Mouse (Mus musculus) G1E (cell line): Measurements from ENCODE around the gene Tmem230. TPM values are rescaled to one million over a fixed set of nuclear protein-coding genes. Genes with fewer than 3 reads are reported as not detected.
"Not testable (repeated sequence)": the region's sequence is repeated elsewhere in the genome, so short reads cannot be mapped to it uniquely, and the experiment has no call there.

ENCODE experiments used
- ATAC-seq: 2 replicates; pipeline ENCODE4 v1.8.0; 2016; ENCODE audit warnings: mild to moderate bottlenecking; ENCODE audit not compliant: insufficient number of reproducible peaks, poor library complexity, low FRiP score, severe bottlenecking; ENCODE audit errors: extremely low read depth
- DNase-seq: peaks from one replicate; pipeline ENCODE4 v3.0.0; 2012; ENCODE audit warnings: low spot score
- H3K27me3 ChIP-seq: 2 replicates; pipeline ENCODE4 v1.6.1; 2012; ENCODE audit warnings: mild to moderate bottlenecking, low read length, inconsistent platforms; ENCODE audit not compliant: insufficient read depth
- H3K36me3 ChIP-seq: replicated peaks from 2 replicates; pipeline ENCODE3; 2012; ENCODE audit warnings: mild to moderate bottlenecking, inconsistent platforms
- H3K4me1 ChIP-seq: 2 replicates; pipeline ENCODE4 v1.6.1; 2012; ENCODE audit warnings: low read depth, low read length, inconsistent platforms, mixed read lengths; ENCODE audit not compliant: insufficient read depth
- H3K4me3 ChIP-seq: 2 replicates; pipeline ENCODE4 v1.5.1; 2012; ENCODE audit warnings: low read depth, mild to moderate bottlenecking, inconsistent platforms, low read length, moderate library complexity, mixed read lengths
- H3K9me3 ChIP-seq: replicated peaks from 2 replicates; pipeline ENCODE4 v1.6.1; 2012; ENCODE audit warnings: inconsistent platforms
- CTCF ChIP-seq: IDR thresholded peaks from 2 replicates; pipeline ENCODE4 v1.5.1; 2012; ENCODE audit warnings: low read depth, low read length, inconsistent platforms, mixed read lengths
- GATA1 ChIP-seq: IDR thresholded peaks from 2 replicates; pipeline ENCODE4 v1.6.1; 2012; ENCODE audit warnings: borderline replicate concordance, low read length, inconsistent platforms, mixed read lengths
- GATA2 ChIP-seq: IDR thresholded peaks from 2 replicates; pipeline ENCODE4 v1.6.1; 2012; ENCODE audit warnings: low read depth, low read length, inconsistent platforms, borderline replicate concordance
- POLR2AphosphoS5 ChIP-seq: IDR thresholded peaks from 2 replicates; pipeline ENCODE4 v1.6.1; 2012; ENCODE audit warnings: low read depth, low read length, inconsistent platforms; ENCODE audit not compliant: insufficient replicate concordance
- TAL1 ChIP-seq: conservative IDR thresholded peaks from 2 replicates; pipeline ENCODE4 v1.6.1; 2012; ENCODE audit warnings: low read depth, low read length, inconsistent platforms, mixed read lengths
- polyA plus RNA-seq: library from polyadenylated mRNA; stranded (reverse); fragments of >175 nt; gene quantifications from 2 replicates; pipeline ENCODE4 v1.2.3, GENCODE M21; 2012
- total RNA-seq, 2 experiments: library from RNA; stranded (forward) in 1 of 2; stranded (reverse) in 1 of 2; fragments of 200-1000 nt in 1 of 2; fragments of >200 nt in 1 of 2; fragmentation: Nextera tagmentation in 1 of 2; gene quantifications; 2 replicates each; pipeline ENCODE4 v1.2.3; 2014 to 2017

Gene Tmem230
- total and polyA plus RNA-seq, 3 experiments: 37.1 to 113 (median 41.6) TPM

DNA sequence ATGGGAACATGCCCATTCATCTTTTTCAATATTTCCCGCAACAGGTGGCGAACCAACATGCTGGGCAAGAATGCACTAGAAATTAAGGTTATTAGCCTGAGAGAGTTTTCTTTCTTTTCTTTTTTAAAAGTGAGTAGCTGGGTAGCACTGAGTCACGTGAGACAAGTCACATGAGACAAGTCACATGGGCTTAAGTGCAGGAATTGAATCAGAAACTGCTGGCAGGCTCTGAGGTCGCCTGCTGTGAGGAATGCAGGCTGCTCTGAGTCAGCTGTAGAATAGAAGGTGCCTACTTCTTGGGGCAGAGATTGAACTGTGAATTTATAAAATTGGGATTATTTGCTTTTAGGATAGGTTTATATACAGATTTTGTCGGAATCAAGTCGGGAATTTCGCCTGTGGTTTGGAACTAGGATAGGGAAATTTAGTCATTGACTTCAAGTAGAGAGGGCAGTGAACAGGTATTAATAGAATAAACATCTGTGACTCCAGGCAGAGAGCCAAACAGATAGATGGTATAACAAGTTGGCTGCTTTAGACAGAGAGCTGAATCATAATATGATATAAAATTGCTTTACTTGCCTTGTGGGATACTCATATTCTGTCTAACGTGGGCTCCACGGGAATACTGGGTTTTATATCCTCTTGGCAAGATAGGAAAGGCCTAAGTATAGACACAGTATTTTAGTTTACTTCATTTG, 38.9 kb upstream of the Tmem230 start:
- DNase-seq (no peak), ATAC-seq (no peak)
- Histone ChIP-seq H3K9me3 (0 out of 2 replicates have a peak, but pooled peaks cover 2% of the 10 kb centered on the region), H3K27me3 (no peaks in the 10 kb centered on the region), H3K4me1 (peaks cover 21% of the 10 kb centered on the region), H3K36me3 (peaks cover 52% of the 10 kb centered on the region), H3K4me3 (no peak overlapping the region)
- TF ChIP-seq GATA2 (no peak), POLR2AphosphoS5 (no peak), GATA1 (no peak), CTCF (no peak), TAL1 (no peak)

GRCm38 (mm10) chr2:132285722-132286121, 38.1 kb upstream of the Tmem230 start:
- peaks cover 13% of the 10 kb centered on the region for H3K4me1 ChIP-seq
- H3K9me3 ChIP-seq, ATAC-seq, DNase-seq, H3K27me3 ChIP-seq, H3K4me3 ChIP-seq: not testable (repeated sequence)
- peaks cover 50% of the 10 kb centered on the region for H3K36me3 ChIP-seq

- DNase-seq (no peak), ATAC-seq (no peak)
- Histone ChIP-seq H3K36me3 (peaks cover 56% of the 10 kb centered on the region), H3K9me3 (0 out of 2 replicates have a peak, but pooled peaks cover 2% of the 10 kb centered on the region), H3K27me3 (no peaks in the 10 kb centered on the region), H3K4me1 (peaks cover 7% of the 10 kb centered on the region), H3K4me3 (no peak overlapping the region)
- no peak for TF ChIP-seq POLR2AphosphoS5
- TF ChIP-seq TAL1: no peak
- TF ChIP-seq GATA1: no peak
- no peak for TF ChIP-seq CTCF
- TF ChIP-seq GATA2: no peak
Observed at GRCm38 (mm10) chr2:132284492-132285139, 37.0 kb upstream of the Tmem230 start.

DNA sequence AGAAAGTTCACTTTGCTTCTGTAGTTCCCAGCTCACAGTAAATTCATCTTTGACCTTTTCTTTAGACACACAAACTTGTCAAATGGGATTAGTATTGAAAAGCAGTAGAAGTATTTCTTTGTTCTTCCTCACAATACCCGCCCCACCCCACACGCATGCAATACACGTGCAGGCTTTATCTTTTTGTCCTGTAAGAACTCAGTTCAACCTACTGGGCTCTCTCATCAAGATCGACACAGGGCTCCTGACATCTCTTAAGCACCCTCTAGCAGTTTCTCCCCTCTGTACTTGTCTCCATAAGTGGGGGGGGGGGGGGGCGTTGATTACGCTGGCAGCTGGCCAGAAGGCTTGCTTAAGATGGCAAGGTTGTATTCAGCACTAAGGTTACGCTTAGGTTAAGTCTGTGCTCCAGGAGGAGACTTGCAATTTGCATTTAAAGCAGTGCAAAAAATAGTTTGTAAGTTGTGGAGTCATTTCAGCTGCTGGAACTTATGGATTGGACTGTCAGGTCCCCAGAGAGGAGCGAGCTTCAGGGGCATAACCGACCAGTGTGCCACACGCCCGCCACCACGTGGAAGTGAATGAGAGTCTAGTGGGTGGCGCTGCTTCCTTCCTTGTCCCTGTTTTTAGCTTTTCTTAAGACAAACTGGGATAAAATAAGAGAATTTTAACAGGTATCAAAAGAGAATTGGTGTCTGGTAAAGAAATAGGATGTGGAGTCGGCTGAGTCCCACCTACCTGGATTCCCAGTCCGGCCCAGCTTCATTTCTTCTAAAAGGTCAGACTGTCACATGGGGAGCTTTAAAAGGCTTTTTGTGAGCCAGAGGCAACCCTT, 35.8 kb upstream of the Tmem230 start:
- DNase-seq (no peak), ATAC-seq (no peak)
- Histone ChIP-seq H3K36me3 (peaks cover 62% of the 10 kb centered on the region), H3K27me3 (no peaks in the 10 kb centered on the region), H3K9me3 (0 out of 2 replicates have a peak, but pooled peaks cover 2% of the 10 kb centered on the region), H3K4me3 (no peak overlapping the region), H3K4me1 (peaks cover 5% of the 10 kb centered on the region)
- TF ChIP-seq POLR2AphosphoS5: no peak
- no peak for TF ChIP-seq GATA1

DNA sequence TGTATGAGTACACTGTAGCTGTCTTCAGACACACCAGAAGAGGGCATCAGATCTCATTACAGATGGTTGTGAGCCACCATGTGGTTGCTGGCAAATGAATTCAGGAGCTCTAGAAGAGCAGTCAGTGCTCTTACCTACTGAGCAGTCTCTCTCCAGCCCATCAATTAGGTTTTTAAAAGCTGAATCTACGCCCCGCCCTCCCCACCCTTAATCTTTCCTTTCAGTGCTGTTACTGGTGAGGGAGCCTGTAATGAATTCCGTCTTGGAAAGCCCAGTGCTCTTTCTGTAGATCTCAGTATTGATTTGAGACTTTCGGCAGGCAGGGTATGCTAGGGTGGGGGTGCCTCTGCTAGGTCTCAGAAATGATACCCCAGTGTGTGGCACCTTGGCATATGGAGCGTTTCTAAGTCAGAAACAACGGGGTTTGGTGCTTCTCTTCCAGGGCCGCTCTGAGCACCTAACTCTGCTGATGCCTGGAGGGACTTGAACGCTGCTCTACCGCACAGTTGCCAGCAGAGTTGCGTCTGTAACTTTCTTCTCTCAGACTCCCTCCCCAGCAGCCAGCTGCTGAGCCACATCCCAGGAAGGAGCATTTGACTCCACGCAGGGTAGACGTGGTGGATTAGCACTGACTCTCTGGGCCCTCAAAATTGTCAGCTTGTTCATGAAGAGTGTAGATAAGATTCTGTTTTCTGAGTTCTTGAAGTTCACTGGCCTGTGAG, 35.0 kb upstream of the Tmem230 start:
- Histone ChIP-seq H3K36me3 (peaks cover 66% of the 10 kb centered on the region), H3K27me3 (no peaks in the 10 kb centered on the region), H3K4me1 (peaks cover 5% of the 10 kb centered on the region), H3K4me3 (no peak overlapping the region), H3K9me3 (0 out of 2 replicates have a peak, but pooled peaks cover 2% of the 10 kb centered on the region)
- ATAC-seq (no peak), DNase-seq (no peak)
- no peak for TF ChIP-seq TAL1
- no peak for TF ChIP-seq CTCF
- no peak for TF ChIP-seq GATA2
- no peak for TF ChIP-seq GATA1
- TF ChIP-seq POLR2AphosphoS5: no peak
